Mouse (Mus musculus): ENCODE data around the gene G6pdx.

The G6pdx gene

DNA sequence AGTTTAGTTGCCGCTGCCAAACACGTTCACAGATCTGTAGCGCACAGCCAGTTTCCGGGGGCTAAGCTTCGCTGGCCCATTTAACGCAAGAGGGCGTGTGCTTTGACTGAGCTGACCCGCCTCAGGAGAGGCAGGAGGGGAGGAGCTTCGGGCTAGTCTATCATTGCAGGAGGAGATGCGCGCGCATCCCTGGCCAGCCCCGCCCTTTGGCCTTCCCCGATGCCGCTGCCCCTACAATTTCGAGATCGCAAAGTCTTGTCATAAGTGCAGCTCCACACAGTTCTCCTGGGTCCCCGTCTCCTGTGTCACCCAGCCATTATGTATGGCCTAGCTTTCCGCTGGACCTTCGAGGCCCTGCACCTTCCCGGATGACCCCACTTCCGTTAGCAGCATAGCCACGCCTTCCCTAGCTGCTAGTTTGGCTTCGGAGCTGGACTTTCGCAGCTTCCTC is at the start of gene G6pdx:
TSS of gene G6pdx (minus strand) at position 369 of the 451 bp plus-strand sequence.
- peak; percentile 89 for DNase-seq (ENCODE audit: extremely low read depth, insufficient read length, low spot score)

DNA sequence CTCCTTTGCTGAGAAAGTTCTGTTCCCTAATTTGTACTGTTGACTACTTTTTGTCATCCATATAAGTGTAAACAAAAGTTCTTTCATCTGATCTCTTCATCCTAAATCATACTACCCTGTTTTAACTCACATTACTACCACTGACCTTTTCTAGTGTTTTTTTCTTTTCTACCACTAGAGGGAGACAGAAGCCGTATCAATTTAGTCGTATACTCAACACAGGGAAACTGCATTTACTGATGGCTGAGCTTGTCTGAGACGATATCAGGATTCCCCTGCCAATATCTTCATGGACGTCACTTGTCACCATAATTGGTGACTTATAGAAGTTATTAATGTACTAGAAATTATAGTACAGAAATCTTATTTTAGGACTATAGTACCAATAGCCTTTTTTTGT is 23.8 kb upstream of the G6pdx start:
- peak; percentile 12 for DNase-seq (ENCODE audit: extremely low read depth, insufficient read length, low spot score)

DNA sequence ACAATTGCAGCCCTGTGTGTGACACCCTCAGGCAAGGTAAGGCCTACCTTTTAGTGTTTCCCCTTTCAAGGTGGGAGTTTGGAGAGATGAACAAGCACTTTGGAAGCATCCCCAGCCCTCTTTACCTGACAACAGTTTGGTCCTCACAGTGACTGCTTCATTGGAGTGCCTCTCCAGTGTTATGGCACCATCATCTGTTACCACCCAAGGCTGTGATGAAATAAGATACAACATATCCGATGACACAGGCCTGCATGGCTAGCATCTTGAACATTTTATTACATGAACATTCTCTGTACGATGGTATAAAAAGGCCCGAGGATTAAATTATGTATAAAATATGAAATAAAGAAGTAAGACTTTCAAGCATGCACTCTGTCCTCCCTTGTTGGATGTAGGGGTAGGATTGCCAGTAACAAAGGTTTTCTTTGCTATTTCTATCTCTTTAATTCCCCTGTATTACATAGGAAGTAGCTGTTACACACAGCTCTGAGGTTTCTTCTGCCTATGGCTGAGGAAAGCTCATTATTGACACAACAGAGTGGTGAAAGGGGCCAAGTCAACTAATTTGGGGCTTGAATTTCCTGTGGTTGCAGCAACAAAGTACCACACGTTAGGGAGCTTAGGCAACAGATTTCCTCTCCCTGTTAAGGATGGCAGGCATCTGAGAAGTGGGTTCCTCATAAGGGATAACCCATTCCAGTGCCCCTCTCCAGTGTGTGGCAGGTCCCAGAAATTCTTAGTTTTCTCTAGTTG is 22.3 kb upstream of the G6pdx start:
- DNase-seq (ENCODE audit: extremely low read depth, insufficient read length, low spot score) = no peak

DNA sequence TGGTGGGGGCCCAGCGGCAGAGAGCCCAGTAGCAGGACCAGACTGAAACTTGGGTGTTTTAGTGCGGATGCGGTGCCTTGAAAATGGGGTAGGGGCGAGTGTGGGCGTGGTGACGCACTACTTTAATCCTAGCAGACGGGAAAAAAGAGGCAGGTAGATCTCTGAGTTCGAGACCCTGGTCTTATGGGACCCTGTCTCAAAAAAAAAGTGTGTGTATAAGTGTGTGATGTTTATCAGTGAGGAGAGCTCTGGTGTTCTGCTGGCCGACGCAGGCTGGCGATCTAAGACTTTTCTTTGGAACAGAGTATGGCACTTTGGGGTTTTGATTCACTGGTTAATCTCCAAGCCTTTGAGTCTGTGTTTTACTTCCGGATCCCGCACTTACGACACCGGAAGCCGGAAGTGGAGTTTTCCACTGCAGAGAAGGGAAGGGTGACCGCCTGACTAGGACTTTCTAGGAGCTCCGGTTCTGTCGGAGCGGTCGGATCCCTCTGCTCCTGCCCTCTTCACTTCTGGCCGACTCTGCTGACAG is 362 bp upstream of the G6pdx start:
- peak; percentile 76 for DNase-seq (ENCODE audit: extremely low read depth, insufficient read length, low spot score)

DNA sequence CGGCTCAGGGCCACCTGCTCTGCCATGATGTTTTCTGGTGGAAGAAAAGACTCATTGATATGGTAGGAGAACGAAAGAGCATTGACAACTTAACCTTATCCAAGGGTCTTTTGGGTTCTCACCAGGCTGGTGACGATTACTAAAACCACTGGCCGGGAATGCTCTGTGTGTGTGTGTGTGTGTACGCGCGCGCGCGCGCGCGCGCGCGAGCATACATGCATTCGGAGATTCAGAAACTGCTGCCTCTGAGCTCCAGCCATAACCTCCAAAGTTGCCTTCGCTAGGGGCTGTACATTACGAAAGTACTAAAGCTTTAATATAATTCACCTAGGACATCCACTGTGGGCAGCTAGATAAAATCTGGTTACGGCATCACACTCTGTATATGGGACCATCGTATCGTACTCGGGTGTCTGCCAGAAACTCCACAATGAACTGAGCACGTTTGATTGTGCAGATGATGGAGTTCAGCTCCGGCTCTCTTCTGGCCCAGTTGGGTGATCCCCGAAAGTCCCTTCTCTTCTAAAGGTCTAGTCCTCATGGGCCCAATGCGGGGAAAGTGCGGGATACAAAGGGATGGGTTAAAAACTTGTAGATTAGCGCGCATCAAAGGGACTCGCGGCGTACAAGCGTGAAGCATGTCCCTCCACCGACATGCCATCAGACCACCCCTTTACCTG is 708 bp downstream of the G6pdx start:
- peak; percentile 40 for DNase-seq (ENCODE audit: extremely low read depth, insufficient read length, low spot score)

DNA sequence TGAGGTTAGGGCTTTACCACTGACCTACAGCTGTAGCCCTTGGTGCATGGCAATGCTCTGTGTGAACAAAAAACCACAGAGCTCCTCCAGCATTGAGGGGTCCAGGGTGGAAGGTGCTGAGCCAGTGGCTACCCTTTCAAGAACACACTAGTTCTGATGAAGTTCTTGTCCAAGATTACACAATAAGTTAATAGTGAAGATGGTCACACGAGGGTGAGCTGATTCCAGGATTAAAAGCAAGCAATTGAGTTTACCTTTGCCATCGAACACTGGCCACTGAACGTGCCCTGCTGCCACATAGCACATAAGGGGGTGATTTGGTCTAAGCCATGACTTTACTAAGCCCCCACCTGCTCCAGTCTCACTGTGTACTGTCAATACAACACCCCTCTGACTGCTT is 1.9 kb downstream of the G6pdx start:
- no peak for DNase-seq (ENCODE audit: extremely low read depth, insufficient read length, low spot score)

DNA sequence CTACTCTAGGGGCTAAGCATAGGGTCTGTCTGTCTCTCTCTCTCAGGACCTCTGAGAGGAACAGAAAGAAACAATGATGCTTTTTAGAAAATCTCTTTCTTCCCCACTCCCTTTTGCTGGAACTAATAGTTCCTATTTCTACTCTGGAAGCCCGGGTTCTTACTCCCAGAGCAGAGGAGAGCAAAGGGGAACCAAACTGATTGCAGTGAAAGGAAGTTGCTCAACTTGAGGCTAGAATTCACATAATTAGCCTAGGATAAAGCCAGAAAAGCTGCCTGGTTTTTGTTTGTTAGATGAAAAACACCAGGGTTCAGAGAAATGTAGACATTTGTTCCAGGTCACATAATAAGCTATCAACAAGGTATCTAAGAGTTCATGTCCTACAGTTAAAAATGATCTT is 2.7 kb downstream of the G6pdx start:
- no peak for DNase-seq (ENCODE audit: extremely low read depth, insufficient read length, low spot score)

DNA sequence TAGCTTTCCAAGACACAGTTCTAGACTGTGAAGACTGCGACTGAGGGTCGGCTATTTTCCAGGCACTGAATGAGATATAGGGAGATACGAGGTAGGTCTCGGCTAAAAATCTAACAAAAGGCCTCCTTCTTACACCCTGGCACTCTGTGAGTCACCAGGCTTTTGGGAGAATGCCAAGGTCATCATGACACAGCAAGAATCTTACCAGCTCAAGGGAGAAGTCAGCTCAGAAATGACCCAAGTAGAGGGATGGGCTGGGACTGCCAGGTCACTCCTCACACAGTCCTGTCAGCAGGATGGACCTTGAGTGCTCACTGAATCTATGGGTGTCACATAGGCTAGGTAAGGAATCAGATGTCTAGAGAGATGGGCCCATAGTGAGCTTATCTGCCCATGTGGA is 3.8 kb downstream of the G6pdx start:
- peak; percentile 65 for DNase-seq (ENCODE audit: extremely low read depth, insufficient read length, low spot score)

DNA sequence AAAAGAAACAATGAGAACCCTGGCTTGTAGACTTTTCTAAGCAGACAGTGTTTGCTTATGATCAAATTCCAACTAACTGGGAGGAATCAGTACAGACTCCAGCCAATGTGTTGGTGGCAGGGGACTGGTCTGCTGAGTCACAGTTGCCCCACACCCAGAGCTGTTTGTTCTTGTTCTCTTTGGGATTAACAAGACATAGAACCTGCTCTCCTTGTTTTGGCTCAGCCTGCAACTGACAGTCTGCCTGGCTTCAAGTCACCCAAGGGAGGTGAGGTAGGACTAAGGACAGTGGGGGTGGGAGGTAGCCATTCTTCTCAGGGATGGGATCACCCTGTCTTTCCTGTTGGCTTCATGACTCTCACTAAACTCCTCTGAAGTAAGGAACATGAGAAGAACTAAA is 4.6 kb downstream of the G6pdx start:
- DNase-seq (ENCODE audit: extremely low read depth, insufficient read length, low spot score) = peak; percentile 30

DNA sequence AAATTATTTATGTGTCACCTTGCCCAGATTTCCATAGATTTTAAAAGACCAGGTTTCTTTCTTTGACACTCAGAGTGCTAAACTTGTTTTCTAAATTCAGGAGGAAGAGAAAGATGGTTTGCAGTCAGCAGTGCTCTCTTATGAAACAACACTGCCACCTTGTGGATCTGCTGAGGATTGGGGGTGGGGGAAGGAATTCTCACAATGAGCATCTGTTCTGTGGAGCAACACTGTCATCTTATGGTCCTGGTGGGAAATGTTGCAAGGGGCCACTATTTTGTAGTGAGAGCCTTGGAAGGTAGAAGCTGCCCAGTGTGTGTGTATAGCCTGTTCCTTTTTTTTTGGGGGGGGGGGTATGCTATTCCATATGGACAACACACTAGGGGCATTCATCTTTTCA is 15.6 kb downstream of the G6pdx start:
- DNase-seq (ENCODE audit: extremely low read depth, insufficient read length, low spot score) = peak; percentile 32

DNA sequence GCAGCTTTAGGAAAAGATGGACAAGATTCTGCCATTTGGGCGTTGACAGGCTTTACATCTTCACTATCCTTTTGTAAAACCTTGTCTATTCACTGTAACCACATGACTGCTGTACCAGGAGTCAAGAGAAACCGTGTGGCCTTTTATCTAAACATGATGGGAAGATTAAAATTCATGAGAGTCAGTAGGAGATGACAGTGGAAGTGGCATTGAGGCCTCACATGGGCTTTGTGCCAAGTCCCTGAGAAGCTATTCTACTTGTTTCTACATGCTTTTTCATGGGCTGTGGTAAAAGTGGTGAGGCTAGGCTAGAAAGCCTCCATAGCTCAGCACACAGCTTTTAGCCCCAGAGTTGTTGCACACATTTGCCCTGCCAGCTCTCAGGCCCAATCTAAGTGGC is 20.7 kb downstream of the G6pdx start:
- no peak for DNase-seq (ENCODE audit: extremely low read depth, insufficient read length, low spot score)

DNA sequence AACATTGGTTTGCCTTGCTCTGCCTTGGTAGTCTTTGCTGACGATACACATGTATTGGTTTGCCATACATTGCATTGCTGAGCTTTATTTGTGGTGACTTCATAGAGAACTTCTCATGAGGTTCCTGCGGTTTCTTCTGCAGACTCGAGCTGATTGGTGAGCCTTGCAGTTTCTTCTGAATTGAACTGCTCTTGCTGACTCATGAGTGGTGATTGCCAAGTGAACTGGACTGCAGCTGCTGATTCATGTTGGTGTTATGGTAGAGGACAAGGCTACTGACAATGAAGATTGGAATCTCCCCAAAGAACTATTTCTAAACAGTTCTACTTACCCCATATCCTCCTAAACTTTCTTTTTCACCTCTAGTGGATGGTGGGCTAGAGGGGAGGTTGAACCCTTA is 28.9 kb downstream of the G6pdx start:
- peak; percentile 55 for DNase-seq (ENCODE audit: extremely low read depth, insufficient read length, low spot score)

DNA sequence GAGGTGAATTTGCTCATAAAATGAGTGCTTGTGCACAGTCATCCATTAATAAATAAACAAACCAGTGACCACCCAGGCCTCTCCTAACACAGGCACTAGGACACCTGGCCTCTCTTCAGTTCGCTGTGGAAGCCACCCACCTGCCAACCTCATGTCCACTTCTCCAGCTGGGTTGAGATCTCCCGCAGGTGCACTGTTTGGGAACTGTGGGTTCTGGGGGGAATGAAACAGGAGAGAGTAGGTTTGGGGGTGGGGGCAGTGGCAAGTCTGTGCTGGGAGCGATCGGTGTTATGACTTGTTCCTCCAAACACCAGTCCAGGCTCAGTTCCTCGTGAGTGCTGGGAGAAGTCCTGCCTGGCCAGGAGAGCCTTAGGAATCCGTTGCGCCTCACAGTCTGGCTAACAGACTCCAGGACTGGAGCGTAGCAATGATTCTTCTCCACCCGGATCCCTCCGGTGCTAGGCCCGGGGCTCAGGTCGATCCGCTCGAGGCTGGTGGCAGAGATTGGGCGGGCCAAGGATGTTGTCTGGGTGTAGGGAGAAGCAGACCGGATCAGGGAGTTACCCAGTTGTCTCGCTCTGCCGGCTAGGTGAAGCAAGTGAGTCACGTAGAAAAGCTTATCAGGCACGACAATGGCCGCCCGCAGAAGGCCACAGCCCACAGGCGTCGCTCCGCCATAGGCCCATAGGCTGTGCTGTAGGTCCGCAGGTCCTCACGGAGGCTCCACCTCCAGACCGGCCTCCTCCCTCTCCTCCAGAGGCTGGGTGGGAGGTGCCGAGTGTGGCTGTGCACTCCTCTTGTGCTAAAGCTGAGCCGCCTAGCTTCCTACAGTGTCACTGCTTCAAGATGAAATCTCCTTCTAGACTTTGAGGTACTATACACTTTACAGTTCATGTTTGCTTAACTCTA is 36.2 kb downstream of the G6pdx start, which contains the start of the genes Fam3a and Ikbkg:
TSS of gene Fam3a (minus strand) at position 738 of the 909 bp plus-strand sequence.
TSS of gene Ikbkg (plus strand) at position 756 of the 909 bp plus-strand sequence.
- peak; percentile 90 for DNase-seq (ENCODE audit: extremely low read depth, insufficient read length, low spot score)

DNA sequence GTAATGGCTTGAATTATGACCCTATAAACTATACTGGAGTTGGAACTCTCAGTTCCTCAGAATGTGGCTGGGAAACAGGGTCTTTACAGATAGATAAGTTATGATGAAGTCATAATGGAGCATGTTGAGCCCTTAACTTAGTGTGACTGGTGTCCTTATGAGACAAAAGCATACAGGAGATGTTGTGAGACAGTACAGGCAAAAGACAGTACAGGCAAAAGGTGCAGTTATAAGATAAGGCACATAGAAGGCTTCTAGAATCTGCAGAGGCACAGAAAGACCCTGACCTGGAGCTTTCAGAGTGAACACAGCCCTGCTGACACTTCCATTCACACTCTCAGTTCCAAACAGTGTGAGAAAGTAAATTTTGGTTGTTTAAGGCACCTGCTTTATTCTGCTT is 40.8 kb downstream of the G6pdx start:
- DNase-seq (ENCODE audit: extremely low read depth, insufficient read length, low spot score) = no peak

DNA sequence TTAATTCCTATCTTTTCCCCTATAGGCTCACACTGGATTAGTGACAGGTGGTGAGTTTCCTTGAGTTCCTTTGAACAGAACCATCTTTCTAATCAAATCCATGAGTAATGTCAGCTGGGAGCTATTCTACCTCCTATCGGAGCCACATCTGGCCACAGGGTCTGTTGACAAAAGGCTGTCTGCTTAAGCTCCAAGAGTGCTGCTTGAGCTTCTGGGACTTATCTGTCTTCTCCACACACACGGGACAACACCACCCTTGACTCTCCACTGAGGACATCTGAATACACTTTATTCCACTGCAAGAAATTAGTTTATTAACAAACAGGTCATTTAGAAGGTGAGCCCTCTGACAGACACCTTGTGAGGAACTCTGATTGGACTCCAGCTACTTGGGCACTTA is 44.5 kb downstream of the G6pdx start:
- DNase-seq (ENCODE audit: extremely low read depth, insufficient read length, low spot score) = no peak

DNA sequence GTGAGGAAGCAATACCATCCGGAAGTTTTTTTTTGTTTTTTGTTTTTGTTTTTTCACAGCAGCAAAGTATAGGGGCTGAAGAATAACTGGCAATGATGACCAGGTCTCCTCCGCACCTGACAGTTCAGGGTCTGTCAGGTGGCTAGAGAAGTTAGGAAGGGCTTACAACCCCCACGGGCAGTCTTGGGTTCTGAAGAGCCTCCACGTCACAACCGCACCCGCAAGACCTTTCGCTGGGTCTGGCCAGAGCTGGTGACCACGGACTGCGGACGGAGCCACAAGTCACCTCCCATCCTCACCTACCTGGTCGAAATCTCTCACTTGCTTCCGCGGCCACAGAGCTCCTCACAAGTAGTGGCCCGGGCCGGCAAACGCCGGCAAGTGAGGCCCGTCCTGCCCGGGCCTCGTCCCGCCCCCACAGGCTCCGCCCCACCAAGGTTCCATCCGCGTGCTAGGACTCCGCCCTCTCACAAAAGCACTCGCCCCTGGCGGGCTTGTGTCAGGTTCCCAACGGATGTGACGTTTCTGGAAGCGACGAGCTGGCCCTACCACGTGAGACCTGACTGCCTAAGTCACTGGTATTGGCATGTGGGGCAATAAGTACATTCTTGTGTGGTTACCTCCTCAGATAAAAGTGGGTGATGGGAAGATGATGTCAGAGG is 56.0 kb downstream of the G6pdx start, which contains the start of the genes Ubl4a and Slc10a3:
TSS of gene Ubl4a (minus strand) at position 331 of the 662 bp plus-strand sequence.
TSS of gene Slc10a3 (minus strand) at position 462 of the 662 bp plus-strand sequence.
- DNase-seq (ENCODE audit: extremely low read depth, insufficient read length, low spot score) = peak; percentile 95

DNA sequence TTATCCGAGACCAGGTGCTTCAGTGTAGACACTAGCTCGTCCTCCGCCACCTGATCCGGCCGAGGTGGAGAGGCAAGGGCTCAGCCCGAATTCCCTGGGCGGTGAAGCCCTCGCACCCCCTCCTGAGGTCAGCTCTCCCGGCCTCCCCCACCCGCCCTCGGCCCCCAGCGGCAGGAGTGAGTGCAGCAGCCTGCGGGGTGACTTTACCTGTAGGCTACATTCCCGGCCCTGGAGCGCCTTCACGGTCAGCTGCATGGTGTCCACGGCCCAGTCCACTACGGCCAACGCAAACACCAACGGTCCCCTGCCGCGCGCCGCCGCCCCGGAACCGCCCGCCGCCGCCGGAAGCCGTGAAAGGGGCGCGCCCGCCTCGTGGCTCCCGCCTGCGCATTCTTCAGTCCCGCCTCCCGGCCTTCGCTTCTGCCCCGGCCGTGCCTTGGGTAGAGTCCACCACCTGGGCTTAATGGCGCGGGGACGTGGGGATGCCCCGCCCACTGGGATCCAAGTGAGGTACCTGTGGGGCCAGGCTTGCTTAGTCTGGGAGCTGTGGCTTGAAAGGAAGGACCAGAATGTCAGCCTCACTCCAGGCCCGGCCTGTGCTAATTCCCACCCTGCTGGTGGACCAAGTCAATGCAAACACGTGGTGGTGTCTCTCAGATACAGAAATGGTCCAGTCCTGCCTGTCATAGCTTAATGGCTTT is 60.6 kb downstream of the G6pdx start:
- DNase-seq (ENCODE audit: extremely low read depth, insufficient read length, low spot score) = peak; percentile 81

DNA sequence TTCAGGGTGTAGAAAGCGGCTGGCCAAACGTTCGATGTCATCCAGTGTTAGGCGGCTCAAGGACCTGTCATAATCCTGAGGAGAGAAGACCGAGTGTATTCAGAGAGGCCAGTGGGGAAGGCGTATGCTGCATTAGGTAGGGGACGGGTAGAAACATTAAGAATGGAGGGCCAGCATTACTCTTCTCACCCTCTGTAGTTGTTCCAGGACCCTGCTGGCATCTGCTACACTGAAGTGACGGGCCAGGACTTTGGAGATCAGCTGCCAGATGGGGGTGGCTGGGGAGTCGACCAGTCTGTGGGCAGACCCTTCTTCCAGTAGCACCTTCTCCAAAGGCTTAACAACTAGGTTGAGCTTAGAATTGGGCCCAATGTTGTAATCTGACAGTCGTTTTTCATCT is 61.5 kb downstream of the G6pdx start:
- DNase-seq (ENCODE audit: extremely low read depth, insufficient read length, low spot score) = no peak

Data from 3134 (cell line).